Mouse (Mus musculus) myocyte (in vitro differentiated cells): ENCODE measurements around the gene Rpia.

Experiments
- CEBPB ChIP-seq: IDR thresholded peaks from 2 replicates; pipeline ENCODE4 v1.6.1; 2011; ENCODE audit warnings: mild to moderate bottlenecking, moderate library complexity; ENCODE audit not compliant: poor library complexity, insufficient read depth, severe bottlenecking
- E2F4 ChIP-seq: IDR thresholded peaks from one replicate; pipeline ENCODE4 v1.6.1; 2011; ENCODE audit warnings: mild to moderate bottlenecking, control low read depth, moderate library complexity; ENCODE audit not compliant: insufficient read depth
- MYOD1 ChIP-seq, 3 experiments: IDR thresholded peaks; one replicate each; pipeline ENCODE4 v1.6.1; 2011; ENCODE audit warnings: control low read depth in 2 of 3, low read depth in 2 of 3, mild to moderate bottlenecking in 2 of 3, moderate library complexity in 1 of 3; ENCODE audit not compliant: insufficient read length in 2 of 3, control insufficient read depth in 1 of 3
- MYOG ChIP-seq, 3 experiments: IDR thresholded peaks; one replicate each; pipeline ENCODE4 v1.6.1; 2011; ENCODE audit warnings: control low read depth in 2 of 3, low read depth in 2 of 3, mild to moderate bottlenecking in 2 of 3; ENCODE audit not compliant: insufficient read length in 2 of 3, control insufficient read depth in 1 of 3, insufficient read depth in 1 of 3
- POLR2A ChIP-seq: IDR thresholded peaks from one replicate; pipeline ENCODE4 v1.6.1; 2011; ENCODE audit warnings: low read depth, mild to moderate bottlenecking, control low read depth, moderate library complexity; ENCODE audit not compliant: insufficient read length
- SRF ChIP-seq: IDR thresholded peaks from one replicate; pipeline ENCODE4 v1.6.1; 2011; ENCODE audit warnings: low read depth; ENCODE audit not compliant: control insufficient read depth, insufficient read length
- USF1 ChIP-seq: IDR thresholded peaks from one replicate; pipeline ENCODE4 v1.6.1; 2011; ENCODE audit warnings: low read depth, mild to moderate bottlenecking, control low read depth, moderate library complexity

- TF ChIP-seq E2F4 (no peak), MYOG (IDR thresholded peaks at IDR 0.05; ENCODE audit: control insufficient read depth in 1 of 3, insufficient read depth in 1 of 3, insufficient read length in 2 of 3, low read depth in 2 of 3) (no peak), USF1 (no peak), CEBPB (no peak), POLR2A (no peak), SRF (no peak), MYOD1 (IDR thresholded peaks at IDR 0.05; ENCODE audit: control insufficient read depth in 1 of 3, insufficient read length in 2 of 3, low read depth in 2 of 3) (no peak)
Measured at GRCm38 (mm10) chr6:70751898-70752273, 40.1 kb downstream of the Rpia start.
